Mouse (Mus musculus) lung, adult 18-20 months (tissue): ENCODE data around the gene Olfr731.

Experiments
- DNase-seq, 2 experiments: peaks; one replicate each; pipeline ENCODE4 v3.0.0; 2022; ENCODE audit warnings: mixed read lengths in 2 of 2

The Olfr731 gene

DNA sequence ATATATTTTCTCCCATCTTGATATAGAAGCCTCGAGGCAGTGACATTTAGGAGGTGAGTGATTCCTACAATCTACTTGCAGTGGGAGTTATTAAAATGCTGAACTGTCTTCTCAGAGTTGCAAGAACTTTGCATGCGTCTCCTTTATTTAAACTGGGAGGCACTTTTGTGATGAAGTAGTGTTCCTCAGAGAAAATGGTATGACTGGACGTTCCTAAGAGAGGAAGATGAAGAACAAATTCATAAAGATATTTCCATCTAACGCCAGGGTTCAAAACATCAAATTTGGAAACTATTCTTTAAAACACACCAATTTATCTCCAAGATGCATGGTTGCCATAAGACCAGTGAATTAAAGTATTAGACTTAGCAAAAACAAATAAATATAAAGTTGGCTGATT is at the start of gene Olfr731:
TSS of gene Olfr731 (minus strand) at position 101 of the 400 bp plus-strand sequence.
- DNase-seq = no peak

DNA sequence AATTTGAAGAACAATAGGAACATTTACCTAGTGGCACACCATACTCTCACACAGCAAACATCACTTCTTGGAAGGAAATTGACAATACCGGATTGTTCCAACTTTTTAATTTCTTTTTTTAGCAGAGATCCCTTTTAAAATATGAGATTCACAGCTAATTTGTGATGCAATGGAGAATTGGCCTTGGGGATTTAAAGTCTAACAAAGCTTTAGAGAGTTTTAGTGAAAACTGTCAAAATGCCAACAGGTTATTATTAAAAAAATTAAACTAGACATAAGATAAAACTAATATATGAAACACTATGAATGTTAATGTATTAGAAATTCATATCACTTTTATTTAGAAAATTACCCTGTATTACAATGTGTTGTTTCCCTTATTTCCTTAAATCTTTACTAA is 42.4 kb upstream of the Olfr731 start, which contains the start of gene Olfr732:
TSS of gene Olfr732 (minus strand) at position 101 of the 400 bp plus-strand sequence.
- DNase-seq = no peak

DNA sequence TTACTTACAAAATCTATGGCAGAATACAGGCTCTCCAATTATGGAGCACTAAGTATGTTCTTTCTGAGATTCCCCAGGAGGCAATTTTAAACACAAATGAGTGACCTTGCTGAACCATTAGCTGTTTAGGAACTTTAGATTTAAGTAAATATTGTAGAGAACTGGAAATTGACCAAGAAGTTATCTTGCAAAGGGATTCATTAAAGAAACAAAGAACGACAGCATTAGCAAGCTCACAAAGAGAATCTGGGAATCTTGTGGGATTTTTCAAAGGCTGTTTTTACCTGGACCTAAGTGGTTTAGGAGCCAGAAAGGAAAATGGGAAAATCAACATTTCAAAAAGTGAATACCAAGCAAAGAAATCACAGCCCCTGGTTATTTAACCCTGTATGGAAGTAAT is 53.6 kb downstream of the Olfr731 start, which contains the start of gene Olfr730:
TSS of gene Olfr730 (minus strand) at position 101 of the 400 bp plus-strand sequence.
- no peak for DNase-seq
